Mouse (Mus musculus) CH12.LX (cell line): Measurements from ENCODE around the gene Lefty2.

Source experiments
- BHLHE40 ChIP-seq: IDR thresholded peaks from 2 replicates; pipeline ENCODE4 v1.6.1; 2011; ENCODE audit warnings: mild to moderate bottlenecking, low read depth, low read length, improper control_type of control experiment
- CTCF ChIP-seq, 2 experiments: IDR thresholded peaks in 1 of 2; conservative IDR thresholded peaks in 1 of 2; 2 replicates each; pipeline ENCODE4 v1.5.1; 2011 to 2012; ENCODE audit warnings: low read depth in 2 of 2, low read length in 2 of 2, improper control_type of control experiment in 1 of 2, inconsistent platforms in 1 of 2, mild to moderate bottlenecking in 1 of 2, moderate library complexity in 1 of 2
- E2F4 ChIP-seq: IDR thresholded peaks from 2 replicates; pipeline ENCODE4 v1.6.1; 2011; ENCODE audit warnings: low read depth, low read length, improper control_type of control experiment; ENCODE audit not compliant: insufficient replicate concordance
- EP300 ChIP-seq: IDR thresholded peaks from 2 replicates; pipeline ENCODE4 v1.6.1; 2011; ENCODE audit warnings: low read length, improper control_type of control experiment
- GABPA ChIP-seq: IDR thresholded peaks from 2 replicates; pipeline ENCODE4 v1.6.1; 2012; ENCODE audit warnings: low read depth, low read length, improper control_type of control experiment, inconsistent platforms; ENCODE audit not compliant: insufficient replicate concordance
- IRF4 ChIP-seq: IDR thresholded peaks from 2 replicates; pipeline ENCODE4 v1.6.1; 2014; ENCODE audit warnings: low read depth, mild to moderate bottlenecking, inconsistent platforms, low read length, improper control_type of control experiment
- MAFK ChIP-seq: IDR thresholded peaks from 2 replicates; pipeline ENCODE4 v1.6.1; 2011; ENCODE audit warnings: low read length, improper control_type of control experiment; ENCODE audit not compliant: insufficient replicate concordance
- NRF1 ChIP-seq: IDR thresholded peaks from 2 replicates; pipeline ENCODE4 v1.6.1; 2014; ENCODE audit warnings: low read depth, mild to moderate bottlenecking, inconsistent platforms, low read length, improper control_type of control experiment, moderate library complexity
- POLR2A ChIP-seq: IDR thresholded peaks from 2 replicates; pipeline ENCODE4 v1.6.1; 2011; ENCODE audit warnings: low read depth, mild to moderate bottlenecking, improper control_type of control experiment, low read length
- TCF12 ChIP-seq: IDR thresholded peaks from 2 replicates; pipeline ENCODE4 v1.6.1; 2014; ENCODE audit warnings: low read depth, mild to moderate bottlenecking, inconsistent platforms, low read length, improper control_type of control experiment
- ZC3H11A ChIP-seq: IDR thresholded peaks from 2 replicates; pipeline ENCODE4 v1.6.1; 2012; ENCODE audit warnings: low read depth, mild to moderate bottlenecking, inconsistent platforms, low read length, improper control_type of control experiment
- ZMIZ1 ChIP-seq: IDR thresholded peaks from 2 replicates; pipeline ENCODE4 v1.6.1; 2012; ENCODE audit warnings: low read depth, mild to moderate bottlenecking, inconsistent platforms, low read length, improper control_type of control experiment

GRCm38 (mm10) chr1:180934467-180935419, 41.8 kb downstream of the Lefty2 start, which contains the start of gene Lefty1:
- no peak for TF ChIP-seq TCF12
- no peak for TF ChIP-seq POLR2A
- no peak for TF ChIP-seq ZMIZ1
- TF ChIP-seq GABPA, result no peak
- TF ChIP-seq E2F4, result no peak
- TF ChIP-seq EP300, result no peak
- no peak for TF ChIP-seq CTCF (conservative IDR thresholded peaks at IDR 0.05 in 1 of 2, IDR thresholded peaks at IDR 0.05 in 1 of 2; ENCODE audit: low read depth in 2 of 2, low read length in 2 of 2)
- no peak for TF ChIP-seq BHLHE40
- no peak for TF ChIP-seq MAFK
- no peak for TF ChIP-seq IRF4
- TF ChIP-seq NRF1, result no peak
- no peak for TF ChIP-seq ZC3H11A
